Mouse (Mus musculus): Measurements from ENCODE around the gene Cdk15. TPM values are rescaled to one million over a fixed set of nuclear protein-coding genes. Genes with fewer than 3 reads are reported as not detected.

Cdk15 gene
- total RNA-seq, 2 experiments from 2014 or later, result 0.58 to 0.68 TPM

GRCm38 (mm10) chr1:59340814-59341588 is 84.3 kb downstream of the Cdk15 start:
- intact Hi-C loops (cut with DNase I), result no loop called here
- DNase-seq (ENCODE audit: extremely low spot score in 1 of 2, low spot score in 2 of 2), result no peak
- no peak for TF ChIP-seq CTCF (IDR thresholded peaks at IDR 0.05)
- Histone ChIP-seq H3K27ac (no peak overlapping the region), H3K4me3 (no peak overlapping the region)

- intact Hi-C loops (cut with DNase I), result no loop called here
- Histone ChIP-seq H3K27ac (no peak overlapping the region), H3K4me3 (no peak overlapping the region)
- no peak for DNase-seq (ENCODE audit: extremely low spot score in 1 of 2, low spot score in 2 of 2)
- no peak for TF ChIP-seq CTCF (IDR thresholded peaks at IDR 0.05)
Observed at GRCm38 (mm10) chr1:59341697-59342096, 85.0 kb downstream of the Cdk15 start.

GRCm38 (mm10) chr1:59342146-59342545 is 85.4 kb downstream of the Cdk15 start:
- no peak for TF ChIP-seq CTCF (IDR thresholded peaks at IDR 0.05)
- H3K27ac ChIP-seq, result no peak overlapping the region
- DNase-seq (ENCODE audit: extremely low spot score in 1 of 2, low spot score in 2 of 2), result no peak
- intact Hi-C loops (cut with DNase I), result no loop called here
- H3K4me3 ChIP-seq, result no peak overlapping the region

- intact Hi-C loops (cut with DNase I), result loop anchor here (10.0 kb wide), 1 partner anchor 78 kb away; no protein-coding TSS in a partner anchor
- TF ChIP-seq CTCF (IDR thresholded peaks at IDR 0.05), result no peak
- Histone ChIP-seq H3K4me3 (no peak overlapping the region), H3K27ac (no peak overlapping the region)
- no peak for DNase-seq (ENCODE audit: extremely low spot score in 1 of 2, low spot score in 2 of 2)
Observed at GRCm38 (mm10) chr1:59352706-59353105, 96.0 kb downstream of the Cdk15 start.

GRCm38 (mm10) chr1:59355440-59355839 is 98.7 kb downstream of the Cdk15 start:
- intact Hi-C loops (cut with DNase I), result loop anchor here (10.0 kb wide), 1 partner anchor 81 kb away; no protein-coding TSS in a partner anchor
- H3K27ac ChIP-seq, result no peak overlapping the region
- no peak overlapping the region for H3K4me3 ChIP-seq
- no peak for TF ChIP-seq CTCF (IDR thresholded peaks at IDR 0.05)
- DNase-seq (ENCODE audit: extremely low spot score in 1 of 2, low spot score in 2 of 2), result no peak

GRCm38 (mm10) chr1:59359136-59359535 is 102.4 kb downstream of the Cdk15 start:
- no peak overlapping the region for H3K27ac ChIP-seq
- H3K4me3 ChIP-seq, result no peak overlapping the region
- TF ChIP-seq CTCF (IDR thresholded peaks at IDR 0.05), result no peak
- no peak for DNase-seq (ENCODE audit: extremely low spot score in 1 of 2, low spot score in 2 of 2)
- intact Hi-C loops (cut with DNase I), result loop anchor here (10.0 kb wide), 1 partner anchor 84 kb away; no protein-coding TSS in a partner anchor

GRCm38 (mm10) chr1:59360834-59361233 is 104.1 kb downstream of the Cdk15 start:
- H3K4me3 ChIP-seq, result no peak overlapping the region
- H3K27ac ChIP-seq, result no peak overlapping the region
- DNase-seq (ENCODE audit: extremely low spot score in 1 of 2, low spot score in 2 of 2), result no peak
- TF ChIP-seq CTCF (IDR thresholded peaks at IDR 0.05), result no peak
- intact Hi-C loops (cut with DNase I), result no loop called here

- H3K4me3 ChIP-seq, result no peak overlapping the region
- no peak for DNase-seq (ENCODE audit: extremely low spot score in 1 of 2, low spot score in 2 of 2)
- intact Hi-C loops (cut with DNase I), result no loop called here
- TF ChIP-seq CTCF (IDR thresholded peaks at IDR 0.05), result no peak
- no peak overlapping the region for H3K27ac ChIP-seq
Observed at GRCm38 (mm10) chr1:59361460-59361859, 104.8 kb downstream of the Cdk15 start.

GRCm38 (mm10) chr1:59361966-59362365 is 105.3 kb downstream of the Cdk15 start:
- intact Hi-C loops (cut with DNase I), result no loop called here

GRCm38 (mm10) chr1:59364463-59365040 is 107.8 kb downstream of the Cdk15 start:
- no peak overlapping the region for H3K4me3 ChIP-seq
- intact Hi-C loops (cut with DNase I), result no loop called here
- no peak overlapping the region for H3K27ac ChIP-seq
- TF ChIP-seq CTCF (IDR thresholded peaks at IDR 0.05), result no peak
- DNase-seq (ENCODE audit: extremely low spot score in 1 of 2, low spot score in 2 of 2), result no peak

More at GRCm38 (mm10) chr1:59361966-59362365, 105.3 kb downstream of the Cdk15 start:
- Histone ChIP-seq H3K27ac (no peak overlapping the region), H3K4me3 (no peak overlapping the region)
- DNase-seq (ENCODE audit: extremely low spot score in 1 of 2, low spot score in 2 of 2), result no peak
- no peak for TF ChIP-seq CTCF (IDR thresholded peaks at IDR 0.05)

GRCm38 (mm10) chr1:59367928-59368648 is 111.4 kb downstream of the Cdk15 start:
- no peak for DNase-seq (ENCODE audit: extremely low spot score in 1 of 2, low spot score in 2 of 2)
- Histone ChIP-seq H3K4me3 (no peak overlapping the region), H3K27ac (no peak overlapping the region)
- no peak for TF ChIP-seq CTCF (IDR thresholded peaks at IDR 0.05)
- intact Hi-C loops (cut with DNase I), result no loop called here

Measured in left cerebral cortex, adult 2 months (tissue).